7 mouse cellular contexts compared by ENCODE assay signal in the genomic region with DNA sequence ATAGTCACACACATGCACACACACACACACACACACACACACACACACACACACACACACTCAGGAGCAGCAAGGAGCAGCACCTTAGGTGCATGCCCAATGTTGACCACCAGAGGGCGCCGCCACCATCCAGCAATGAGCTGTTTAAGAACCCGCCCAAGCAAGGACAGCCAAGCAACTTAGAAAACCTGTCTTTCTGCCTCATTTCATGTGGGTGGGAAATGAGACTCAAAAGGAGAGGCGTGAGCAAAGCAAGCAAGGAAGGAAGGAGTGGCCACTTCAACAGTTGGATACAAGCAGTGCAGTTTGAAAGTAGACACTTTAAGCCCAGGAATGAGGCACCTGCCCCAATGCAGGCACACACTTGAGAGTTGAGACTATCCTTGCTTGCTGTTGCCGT.
DNase-seq lines count a peak whose midpoint lies in the region; ATAC-seq and TF ChIP-seq lines count a peak whose summit lies in the region.

No protein-coding gene starts in this region.

- H3K36me3 ChIP-seq in G1E (replicated peaks): no peaks in the 10 kb centered on the region
- no peaks in the 10 kb centered on the region for H3K36me3 ChIP-seq in embryonic facial prominence, embryonic 14.5 days (ENCODE audit: control insufficient read depth, insufficient read depth, low read length)

- H3K9me3 ChIP-seq in G1E (replicated peaks): no peaks in the 10 kb centered on the region
- H3K9me3 ChIP-seq in embryonic facial prominence, embryonic 14.5 days (ENCODE audit: control insufficient read depth, low read length): no peaks in the 10 kb centered on the region

- no peak for ATAC-seq in G1E (ENCODE audit: extremely low read depth, insufficient number of reproducible peaks, low FRiP score, poor library complexity, severe bottlenecking)
- ATAC-seq in embryonic facial prominence, embryonic 14.5 days (ENCODE audit: low read depth): peak; percentile 75

- WGBS in embryonic facial prominence, embryonic 14.5 days: 18% methylated on average over 5 of the region's 5 CpGs

- intact Hi-C loops in heart, postnatal 14 days (cut with DNase I): no loop called here

- no peak overlapping the region for H3K27ac ChIP-seq in embryonic facial prominence, embryonic 14.5 days (replicated peaks; ENCODE audit: low read depth, low read length)

- H3K4me1 ChIP-seq in G1E (ENCODE audit: insufficient read depth, low read depth, low read length): no peaks in the 10 kb centered on the region
- peaks cover 14% of the 10 kb centered on the region for H3K4me1 ChIP-seq in embryonic facial prominence, embryonic 14.5 days (ENCODE audit: control insufficient read depth, insufficient read depth, low read length)

- H3K9ac ChIP-seq in embryonic facial prominence, embryonic 14.5 days (ENCODE audit: low read depth, low read length): no peak overlapping the region

- peak; percentile 44 for DNase-seq in G1E (ENCODE audit: low spot score)
- peak; percentile 84 for DNase-seq in adrenal gland, postnatal 25 days
- peak; percentile 93 for DNase-seq in embryonic facial prominence, embryonic 14.5 days (ENCODE audit: low spot score)
- peak; percentile 77 to 86 for DNase-seq in heart, postnatal 14 days
- DNase-seq in layer of hippocampus, adult 9-11 months: peak; percentile 65
- peak; percentile 90 for DNase-seq in lung, postnatal 36 days
- peak; percentile 63 to 85 for DNase-seq in spleen, postnatal 10 days (ENCODE audit: low spot score in 2 of 2)

- H3K4me3 ChIP-seq in G1E (ENCODE audit: low read depth, low read length): no peak overlapping the region
- no peak overlapping the region for H3K4me3 ChIP-seq in embryonic facial prominence, embryonic 14.5 days (ENCODE audit: low read depth, low read length)

- H3K4me2 ChIP-seq in embryonic facial prominence, embryonic 14.5 days (ENCODE audit: low read depth, low read length): no peak overlapping the region

- peaks cover 16% of the 10 kb centered on the region for H3K27me3 ChIP-seq in G1E (ENCODE audit: insufficient read depth, low read length)
- no peaks in the 10 kb centered on the region for H3K27me3 ChIP-seq in embryonic facial prominence, embryonic 14.5 days (replicated peaks; ENCODE audit: control insufficient read depth, insufficient read depth, low read length)

- peak; percentile 68 for TF ChIP-seq CTCF in G1E (IDR thresholded peaks at IDR 0.05; ENCODE audit: low read depth, low read length)
